11 mouse cellular contexts compared by ENCODE assay signal in genomic region chr9:70088041-70088785, GRCm38 (mm10). TPM values are rescaled to one million over a fixed set of nuclear protein-coding genes. Genes with fewer than 3 reads are reported as not detected.
DNase-seq lines count a peak whose midpoint lies in the region; ATAC-seq and TF ChIP-seq lines count a peak whose summit lies in the region.
"Had no signal": no experiment of that assay in that cellular context is flagged by ENCODE, and none has a peak within 500 bp of the region (broad histone marks: within the 10 kb centered on the region; RNA-seq: fewer than 3 reads in every experiment).

No protein-coding gene starts in this region.

- H3K4me1 ChIP-seq in midbrain, postnatal 0 days (ENCODE audit: insufficient read depth, low read length): no peaks in the 10 kb centered on the region
- H3K4me1 ChIP-seq in midbrain, embryonic 13.5 days (replicated peaks): 0 out of 2 replicates have a peak, but pooled peaks cover 4% of the 10 kb centered on the region
- H3K4me1 ChIP-seq in hindbrain, embryonic 11.5 days (replicated peaks; ENCODE audit: control insufficient read depth, insufficient read depth, low read length): no peaks in the 10 kb centered on the region

- no peak overlapping the region for H3K4me2 ChIP-seq in midbrain, postnatal 0 days (ENCODE audit: low read depth, low read length, poor library complexity, severe bottlenecking)
- no peak overlapping the region for H3K4me2 ChIP-seq in midbrain, embryonic 13.5 days (replicated peaks)
- no peak overlapping the region for H3K4me2 ChIP-seq in hindbrain, embryonic 11.5 days (replicated peaks; ENCODE audit: low read depth, low read length)
- H3K4me2 ChIP-seq: heart, embryonic 15.5 days had no signal

- peak; percentile 24 for DNase-seq in gastrocnemius, postnatal 14 days
- no peak for DNase-seq in gastrocnemius, adult 2 months
- peak; percentile 44 for DNase-seq in midbrain, postnatal 0 days (ENCODE audit: low spot score)
- DNase-seq in layer of hippocampus, adult 9-11 months: peak; percentile 32
- peak; percentile 29 to 53 for DNase-seq in right cerebral cortex, postnatal 36 days (ENCODE audit: low spot score in 2 of 2)
- DNase-seq in spleen, postnatal 36 days (ENCODE audit: low spot score in 2 of 2): no peak
- no peak for DNase-seq in hindbrain, embryonic 11.5 days (ENCODE audit: low spot score)
- DNase-seq: cerebellum, adult 9-10 months had no signal

- H3K9me3 ChIP-seq in midbrain, postnatal 0 days (ENCODE audit: low read length): no peaks in the 10 kb centered on the region
- no peaks in the 10 kb centered on the region for H3K9me3 ChIP-seq in midbrain, embryonic 13.5 days
- no peaks in the 10 kb centered on the region for H3K9me3 ChIP-seq in hindbrain, embryonic 11.5 days (ENCODE audit: control insufficient read depth, low read length)
- H3K9me3 ChIP-seq: heart, embryonic 15.5 days had no signal

- H3K27ac ChIP-seq in gastrocnemius, adult 2 months: no peak overlapping the region
- H3K27ac ChIP-seq in midbrain, postnatal 0 days (ENCODE audit: low read depth, low read length): no peak overlapping the region
- no peak overlapping the region for H3K27ac ChIP-seq in midbrain, embryonic 13.5 days
- no peak overlapping the region for H3K27ac ChIP-seq in hindbrain, embryonic 11.5 days (ENCODE audit: low read depth, low read length)
- H3K27ac ChIP-seq: heart, embryonic 15.5 days had no signal

- 60% methylated on average over 19 of the region's 19 CpGs for WGBS in midbrain, postnatal 0 days
- 80% methylated on average over 19 of the region's 19 CpGs for WGBS in midbrain, embryonic 13.5 days
- 80% methylated on average over 19 of the region's 19 CpGs for WGBS in hindbrain, embryonic 11.5 days

- H3K27me3 ChIP-seq in midbrain, postnatal 0 days (ENCODE audit: insufficient read depth, low read length): no peaks in the 10 kb centered on the region
- no peaks in the 10 kb centered on the region for H3K27me3 ChIP-seq in midbrain, embryonic 13.5 days
- no peaks in the 10 kb centered on the region for H3K27me3 ChIP-seq in hindbrain, embryonic 11.5 days (ENCODE audit: control insufficient read depth, insufficient read depth, low read length)
- H3K27me3 ChIP-seq: CH12.LX; heart, embryonic 15.5 days had no signal

- no peak overlapping the region for H3K9ac ChIP-seq in midbrain, postnatal 0 days (replicated peaks; ENCODE audit: low read length, poor library complexity, severe bottlenecking)
- H3K9ac ChIP-seq in midbrain, embryonic 13.5 days (replicated peaks): no peak overlapping the region
- H3K9ac ChIP-seq in hindbrain, embryonic 11.5 days (ENCODE audit: low read depth, low read length): no peak overlapping the region
- H3K9ac ChIP-seq: heart, embryonic 15.5 days had no signal

- no peak for TF ChIP-seq CTCF in gastrocnemius, adult 2 months (IDR thresholded peaks at IDR 0.05)
- TF ChIP-seq CTCF in midbrain, postnatal 0 days (IDR thresholded peaks at IDR 0.05): no peak

- H3K4me3 ChIP-seq in gastrocnemius, adult 2 months: no peak overlapping the region; the same call in 1 of the 2 replicates
- H3K4me3 ChIP-seq in midbrain, postnatal 0 days (ENCODE audit: low read depth, low read length): no peak overlapping the region
- H3K4me3 ChIP-seq in midbrain, embryonic 13.5 days (replicated peaks): no peak overlapping the region
- no peak overlapping the region for H3K4me3 ChIP-seq in hindbrain, embryonic 11.5 days (ENCODE audit: low read depth, low read length)
- H3K4me3 ChIP-seq: heart, embryonic 15.5 days had no signal

- H3K36me3 ChIP-seq in midbrain, postnatal 0 days (ENCODE audit: insufficient read depth, low read length): no peaks in the 10 kb centered on the region
- no peaks in the 10 kb centered on the region for H3K36me3 ChIP-seq in midbrain, embryonic 13.5 days
- no peaks in the 10 kb centered on the region for H3K36me3 ChIP-seq in hindbrain, embryonic 11.5 days (ENCODE audit: control insufficient read depth, insufficient read depth, low read length)
- H3K36me3 ChIP-seq: heart, embryonic 15.5 days had no signal

- intact Hi-C loops in gastrocnemius, postnatal 14 days (cut with DNase I; ENCODE audit: low total_unique reads): no loop called here
- intact Hi-C loops in gastrocnemius, adult 2 months (cut with DNase I): no loop called here

- ATAC-seq in midbrain, postnatal 0 days (ENCODE audit: low FRiP score): no peak
- no peak for ATAC-seq in midbrain, embryonic 13.5 days
- ATAC-seq in hindbrain, embryonic 11.5 days (ENCODE audit: low FRiP score): no peak

RNA-seq across cellular contexts. Expression of gene Gcnt3, which starts 50.3 kb away (rescaled TPM):
- not detected for total RNA-seq in gastrocnemius, postnatal 14 days (2021)
- not detected for total RNA-seq in gastrocnemius, adult 2 months (2021)
- 0.22 TPM in 1 of 2 replicates, not detected in the other for total RNA-seq in midbrain, postnatal 0 days (2014; rRNA removed)
- 0.04 TPM in 1 of 2 replicates, not detected in the other for polyA plus RNA-seq in midbrain, postnatal 0 days (2015; fragmentation: Nextera tagmentation; extraction: Ambion mirVana)
- not detected in 2 replicates for polyA plus RNA-seq in midbrain, embryonic 13.5 days (2015; fragmentation: Nextera tagmentation; extraction: Ambion mirVana)
- polyA plus RNA-seq in hindbrain, embryonic 11.5 days (2014; fragmentation: Nextera tagmentation; extraction: Ambion mirVana): 0.03 TPM in 1 of 2 replicates, not detected in the other
- polyA plus RNA-seq: heart, embryonic 15.5 days had no signal

RNA-seq across cellular contexts. Expression of gene Fam81a, which starts 54.1 kb away (rescaled TPM):
- total RNA-seq in gastrocnemius, postnatal 14 days (2021): 1 to 10 TPM; 1.9 to 2.1 TPM
- 1 to 10 TPM in 1 of 2 experiments, under 1 TPM in 1; 0.92 to 1.7 TPM for total RNA-seq in gastrocnemius, adult 2 months (2021)
- 8.5 and 10.7 TPM in 2 replicates for total RNA-seq in midbrain, postnatal 0 days (2014; rRNA removed)
- 9.8 and 11.8 TPM in 2 replicates for polyA plus RNA-seq in midbrain, postnatal 0 days (2015; fragmentation: Nextera tagmentation; extraction: Ambion mirVana)
- polyA plus RNA-seq in midbrain, embryonic 13.5 days (2015; fragmentation: Nextera tagmentation; extraction: Ambion mirVana): 4.0 and 5.1 TPM in 2 replicates
- polyA plus RNA-seq in hindbrain, embryonic 11.5 days (2014; fragmentation: Nextera tagmentation; extraction: Ambion mirVana): 6.3 and 8.4 TPM in 2 replicates

Comparison
In these comparisons a context has a peak if more than half of its experiments do, and no peak if none do; other contexts are left out.
1. DNase-seq: peak in gastrocnemius, postnatal 14 days (single experiment), midbrain, postnatal 0 days (single experiment), layer of hippocampus, adult 9-11 months (single experiment) and right cerebral cortex, postnatal 36 days (2 of 2); none in gastrocnemius, adult 2 months (single experiment), spleen, postnatal 36 days (0 of 2) and hindbrain, embryonic 11.5 days (single experiment).